Mouse (Mus musculus) intestine, postnatal 0 days (tissue): ENCODE results near the gene Vps13d. TPM values are rescaled to one million over a fixed set of nuclear protein-coding genes. Genes with fewer than 3 reads are reported as not detected.
A peak's percentile ranks its signal among the peaks of the same experiment; 100 is the strongest.
"Not testable (repeated sequence)": the region's sequence is repeated elsewhere in the genome, so short reads cannot be mapped to it uniquely, and the experiment has no call there.

Source experiments
- ATAC-seq: fragments of 200-750 bp; cut with Nextera tagmentation; 2 replicates; pipeline ENCODE4 v1.8.0; 2017; ENCODE audit warnings: mild to moderate bottlenecking, moderate TSS enrichment, moderate library complexity
- H3K27ac ChIP-seq: fragments of 300-500 bp; sonication (generic); 2 replicates; pipeline ENCODE4 v1.5.1; 2014; ENCODE audit warnings: mild to moderate bottlenecking, low read depth, low read length, moderate library complexity
- H3K27me3 ChIP-seq: fragments of 300-500 bp; sonication (generic); replicated peaks from 2 replicates; pipeline ENCODE4 v1.6.1; 2014; ENCODE audit warnings: low read length, mixed read lengths; ENCODE audit not compliant: control insufficient read depth, insufficient read depth
- H3K36me3 ChIP-seq: fragments of 300-500 bp; sonication (generic); 2 replicates; pipeline ENCODE4 v1.6.1; 2014; ENCODE audit warnings: mild to moderate bottlenecking, moderate library complexity; ENCODE audit not compliant: control insufficient read depth, insufficient read depth
- H3K4me1 ChIP-seq: fragments of 300-500 bp; sonication (generic); replicated peaks from 2 replicates; pipeline ENCODE4 v1.6.1; 2014; ENCODE audit warnings: antibody characterized with exemption, low read length, mixed read lengths; ENCODE audit not compliant: control insufficient read depth, insufficient read depth
- H3K4me2 ChIP-seq: fragments of 300-500 bp; sonication (generic); replicated peaks from 2 replicates; pipeline ENCODE4 v1.6.1; 2014; ENCODE audit warnings: low read depth, mild to moderate bottlenecking, moderate library complexity
- H3K4me3 ChIP-seq: fragments of 300-500 bp; sonication (generic); 2 replicates; pipeline ENCODE4 v1.5.1; 2014; ENCODE audit warnings: low read depth, low read length
- H3K9ac ChIP-seq: fragments of 300-500 bp; sonication (generic); 2 replicates; pipeline ENCODE4 v1.6.1; 2014; ENCODE audit warnings: mild to moderate bottlenecking, low read depth, low read length
- H3K9me3 ChIP-seq: fragments of 300-500 bp; sonication (generic); 2 replicates; pipeline ENCODE4 v1.6.1; 2016; ENCODE audit warnings: mixed run types; ENCODE audit not compliant: control insufficient read depth
- CTCF ChIP-seq: sonication (generic); IDR thresholded peaks from 2 replicates; pipeline ENCODE4 v1.5.1; 2016; ENCODE audit warnings: low read depth, mild to moderate bottlenecking, control low read depth, antibody characterized with exemption, moderate library complexity
- WGBS: fragments of 180-500 bp; shearing (Covaris S2); extraction: QIAGEN DNeasy Blood & Tissue Kit; methylation state at CpG from one replicate; pipeline ENCODE4 v1.1.7; 2014; 5-methylcytosine and 5-hydroxymethylcytosine counted together
- polyA plus RNA-seq: library from polyadenylated mRNA; unstranded; fragments of >200 nt; fragmentation: Nextera tagmentation; extraction: Ambion mirVana; gene quantifications from 2 replicates; pipeline ENCODE4 v1.2.1, GENCODE M21; 2015

Vps13d gene
- polyA plus RNA-seq, 1 experiment from 2014 or later: 14.8 TPM

DNA sequence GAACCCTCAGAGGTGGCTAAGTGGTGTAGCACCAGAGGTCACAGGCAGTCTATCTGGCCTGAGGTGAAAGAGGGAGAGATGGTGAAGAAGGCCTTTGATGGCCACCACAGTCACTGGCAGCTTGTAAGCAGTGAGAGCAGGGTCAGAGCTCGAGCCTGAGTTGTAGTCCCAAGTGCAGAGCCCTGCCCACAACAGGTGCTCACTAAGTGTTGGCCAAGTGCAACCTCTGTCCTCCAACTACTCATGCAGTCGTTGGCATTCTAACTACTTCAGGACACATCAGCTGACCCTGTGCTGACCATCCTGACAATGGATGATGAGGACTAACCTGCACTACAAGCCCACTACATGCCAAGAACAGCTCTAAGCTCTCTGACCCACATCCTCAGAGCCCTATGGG is 7.2 kb downstream of the Vps13d start:
- Histone ChIP-seq H3K27me3 (no peaks in the 10 kb centered on the region), H3K4me1 (peaks cover 7% of the 10 kb centered on the region; the same call in 1 of the 2 replicates), H3K4me2 (no peak overlapping the region), H3K9me3 (no peaks in the 10 kb centered on the region), H3K9ac (no peak overlapping the region), H3K36me3 (peaks cover 51% of the 10 kb centered on the region), H3K27ac (no peak overlapping the region), H3K4me3 (no peak overlapping the region)
- TF ChIP-seq CTCF: no peak
- peak; percentile 46; the same call in 1 of the 2 replicates for ATAC-seq
- WGBS: 33% methylated on average over 2 of the region's 2 CpGs

DNA sequence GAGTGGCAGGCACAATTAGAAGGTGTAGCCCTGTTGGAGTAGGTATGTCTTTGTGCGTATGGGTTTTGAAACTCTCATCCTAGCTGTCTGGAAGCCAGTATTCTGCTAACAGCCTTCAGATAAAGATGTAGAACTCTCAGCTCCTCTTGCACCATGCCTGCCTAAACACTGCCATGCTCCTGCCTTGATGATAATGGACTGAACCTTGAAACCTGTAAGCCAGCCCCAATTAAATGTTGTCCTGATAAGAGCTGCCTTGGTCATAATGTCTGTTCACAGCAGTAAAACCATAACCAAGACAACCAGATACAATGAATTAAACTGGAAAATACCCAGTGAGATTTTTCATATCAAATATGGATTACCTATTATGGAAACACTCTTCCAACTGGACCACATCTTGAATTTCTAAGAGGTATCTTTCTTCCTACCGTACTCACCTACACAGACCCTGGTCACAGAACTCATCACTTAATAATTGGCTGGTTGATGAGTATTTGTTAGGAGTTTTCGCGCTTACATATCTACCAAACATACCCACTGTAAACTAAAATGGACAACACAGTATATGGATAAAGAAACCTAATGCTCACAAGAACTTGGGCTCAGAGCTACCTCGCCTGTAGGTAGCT is 15.8 kb downstream of the Vps13d start:
- no peak for TF ChIP-seq CTCF
- peak; percentile 70 for ATAC-seq
- Histone ChIP-seq H3K4me3 (no peak overlapping the region), H3K9me3 (no peaks in the 10 kb centered on the region), H3K27me3 (no peaks in the 10 kb centered on the region), H3K36me3 (peaks cover 55% of the 10 kb centered on the region), H3K27ac (no peak overlapping the region), H3K4me1 (no peaks in the 10 kb centered on the region), H3K9ac (no peak overlapping the region), H3K4me2 (no peak overlapping the region)
- WGBS: 80% methylated on average over 5 of the region's 5 CpGs

DNA sequence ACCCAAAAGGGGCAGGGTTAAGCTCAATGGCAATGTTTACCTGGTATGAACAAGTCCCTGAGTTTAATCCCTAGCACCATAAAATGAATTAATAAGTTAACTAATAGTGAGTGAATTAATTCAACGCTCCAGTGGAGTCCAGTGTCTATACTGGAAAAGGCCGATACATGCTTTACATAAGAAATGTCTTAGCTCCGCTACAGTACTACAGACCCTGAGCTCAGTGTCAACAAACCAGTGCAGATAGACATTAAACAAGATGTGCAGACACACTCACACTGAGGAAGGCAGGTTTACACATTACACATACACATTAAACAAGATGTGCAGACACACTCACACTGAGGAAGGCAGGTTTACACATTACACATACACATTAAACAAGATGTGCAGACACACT is 29.3 kb downstream of the Vps13d start:
- peaks cover 91% of the 10 kb centered on the region for H3K36me3 ChIP-seq
- not testable (repeated sequence) for ATAC-seq, H3K9me3 ChIP-seq, H3K27ac ChIP-seq, H3K4me3 ChIP-seq, H3K4me2 ChIP-seq, H3K9ac ChIP-seq, H3K4me1 ChIP-seq, H3K27me3 ChIP-seq
- WGBS: 82% methylated on average over 3 of the region's 3 CpGs

DNA sequence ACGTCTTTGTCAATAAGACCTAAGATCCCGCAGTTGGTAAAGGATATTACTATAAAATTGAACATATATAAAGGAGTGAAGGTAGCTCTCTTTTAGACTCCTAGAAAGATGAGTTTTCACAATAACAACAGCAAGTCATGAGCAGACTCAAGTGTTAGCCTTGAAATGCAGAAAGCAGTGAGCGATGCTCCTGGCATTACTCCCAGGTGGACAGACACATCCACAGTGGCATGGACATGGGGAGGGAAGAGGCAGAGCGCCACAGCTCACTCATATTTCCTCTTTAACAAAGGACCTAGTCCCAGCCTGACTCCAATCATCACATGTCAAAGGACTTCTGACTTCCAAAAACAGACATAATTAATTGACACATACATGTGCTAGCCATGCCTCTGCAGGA is 30.7 kb downstream of the Vps13d start:
- Histone ChIP-seq H3K9ac (no peak overlapping the region), H3K4me2 (no peak overlapping the region), H3K27me3 (no peaks in the 10 kb centered on the region), H3K36me3 (peaks cover 91% of the 10 kb centered on the region), H3K27ac (no peak overlapping the region), H3K9me3 (no peaks in the 10 kb centered on the region), H3K4me1 (no peaks in the 10 kb centered on the region), H3K4me3 (no peak overlapping the region)
- WGBS: 98% methylated on average over 4 of the region's 4 CpGs
- no peak for TF ChIP-seq CTCF
- no peak for ATAC-seq

DNA sequence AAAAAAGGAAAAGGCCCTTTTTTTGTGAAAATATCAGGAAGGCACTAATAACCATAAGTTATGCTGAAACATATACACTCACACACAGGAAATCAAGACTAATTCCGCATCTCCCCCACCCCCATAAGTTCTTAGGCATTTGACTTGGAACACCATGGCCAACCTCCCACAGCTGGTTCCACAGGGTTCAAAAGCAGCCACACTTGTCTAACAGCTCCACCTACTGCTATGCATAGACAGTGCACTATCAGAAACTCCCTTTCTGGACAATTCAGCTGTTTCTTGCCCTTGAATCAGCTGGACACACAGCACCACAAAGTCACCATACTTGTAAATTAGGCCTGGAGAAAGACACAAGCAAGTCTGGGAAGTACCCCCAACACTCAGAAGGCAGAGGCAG is 33.6 kb downstream of the Vps13d start:
- TF ChIP-seq CTCF: peak; percentile 70
- Histone ChIP-seq H3K4me3 (no peak overlapping the region), H3K4me2 (no peak overlapping the region), H3K27ac (no peak overlapping the region), H3K4me1 (no peaks in the 10 kb centered on the region), H3K9me3 (no peaks in the 10 kb centered on the region), H3K36me3 (peaks cover 94% of the 10 kb centered on the region), H3K27me3 (no peaks in the 10 kb centered on the region), H3K9ac (no peak overlapping the region)
- ATAC-seq: no peak
- 75% methylated on average over 1 of the region's 1 CpGs for WGBS

DNA sequence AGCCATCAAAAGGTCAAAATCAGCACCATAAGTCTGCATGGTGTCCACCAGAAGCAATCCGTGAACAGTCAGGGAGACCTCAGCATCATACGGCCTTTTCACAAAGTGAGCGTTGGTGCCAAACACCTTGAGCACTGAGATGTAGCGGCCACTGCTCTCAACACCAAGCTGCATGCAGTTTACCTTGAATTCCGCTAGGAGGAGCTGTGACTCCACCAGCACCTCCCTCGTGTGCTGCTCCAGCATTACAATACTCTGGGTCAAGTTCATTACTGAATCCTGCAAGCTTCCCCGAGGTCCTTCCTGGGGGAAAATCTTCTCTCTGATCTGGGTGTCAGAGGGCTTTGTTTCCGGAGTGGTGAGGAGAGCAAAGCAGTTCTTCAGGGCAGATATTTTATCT is 38.8 kb downstream of the Vps13d start:
- no peak overlapping the region for H3K4me3 ChIP-seq
- no peaks in the 10 kb centered on the region for H3K4me1 ChIP-seq
- 46% methylated on average over 8 of the region's 8 CpGs for WGBS
- H3K27ac ChIP-seq: no peak overlapping the region
- no peaks in the 10 kb centered on the region for H3K9me3 ChIP-seq
- H3K27me3 ChIP-seq: no peaks in the 10 kb centered on the region
- peak; percentile 98 for TF ChIP-seq CTCF
- peak; percentile 67 for ATAC-seq
- peaks cover 96% of the 10 kb centered on the region for H3K36me3 ChIP-seq
- H3K4me2 ChIP-seq: no peak overlapping the region
- H3K9ac ChIP-seq: no peak overlapping the region

DNA sequence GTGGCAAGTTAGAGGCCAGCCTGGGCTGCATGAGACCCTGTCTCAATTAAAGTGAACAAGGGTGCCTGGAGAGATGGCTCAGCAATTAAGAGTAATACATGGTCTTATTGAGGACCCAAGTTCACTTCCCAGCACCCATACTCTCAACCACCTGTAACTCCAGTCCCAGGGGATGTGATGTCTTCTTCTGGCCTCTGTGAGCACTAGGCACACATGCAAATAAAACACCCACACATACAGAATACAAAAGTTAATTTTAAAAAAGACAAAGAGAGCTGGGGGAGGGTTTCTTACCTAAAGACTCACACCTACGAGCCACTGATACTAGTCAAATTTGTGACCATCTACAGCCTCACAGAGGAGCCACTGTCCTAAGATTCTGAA is 43.7 kb downstream of the Vps13d start:
- ATAC-seq: no peak
- peaks cover 83% of the 10 kb centered on the region for H3K36me3 ChIP-seq
- 91% methylated on average over 1 of the region's 1 CpGs for WGBS

More for the DNA sequence above, 43.7 kb downstream of the Vps13d start:
- no peak overlapping the region for H3K4me2 ChIP-seq
- no peak overlapping the region for H3K9ac ChIP-seq
- no peaks in the 10 kb centered on the region for H3K9me3 ChIP-seq
- H3K4me3 ChIP-seq: no peak overlapping the region
- H3K27me3 ChIP-seq: no peaks in the 10 kb centered on the region
- no peaks in the 10 kb centered on the region for H3K4me1 ChIP-seq
- no peak overlapping the region for H3K27ac ChIP-seq
- no peak for TF ChIP-seq CTCF
